Mouse (Mus musculus) hindbrain, embryonic 11.5 days (tissue): ENCODE data around the gene Med15. TPM values are rescaled to one million over a fixed set of nuclear protein-coding genes. Genes with fewer than 3 reads are reported as not detected.

Experiments used
- ATAC-seq: fragments of 200-750 bp; cut with Nextera tagmentation; 2 replicates; pipeline ENCODE4 v1.8.0; 2017; ENCODE audit warnings: mild to moderate bottlenecking, moderate TSS enrichment, moderate library complexity; ENCODE audit not compliant: low FRiP score
- DNase-seq: peaks from one replicate; pipeline ENCODE4 v3.0.0-alpha.2; 2015; ENCODE audit warnings: low spot score
- H3K27ac ChIP-seq: fragments of 300-500 bp; sonication (generic); 2 replicates; pipeline ENCODE4 v1.5.1; 2014; ENCODE audit warnings: mild to moderate bottlenecking, low read depth, low read length
- H3K27me3 ChIP-seq: fragments of 300-500 bp; sonication (generic); 2 replicates; pipeline ENCODE4 v1.6.1; 2014; ENCODE audit warnings: mild to moderate bottlenecking, low read length, moderate library complexity, mixed read lengths; ENCODE audit not compliant: control insufficient read depth, insufficient read depth
- H3K36me3 ChIP-seq: fragments of 300-500 bp; sonication (generic); 2 replicates; pipeline ENCODE4 v1.6.1; 2014; ENCODE audit warnings: mild to moderate bottlenecking, low read length, moderate library complexity, mixed read lengths; ENCODE audit not compliant: control insufficient read depth, insufficient read depth
- H3K4me1 ChIP-seq: fragments of 300-500 bp; sonication (generic); replicated peaks from 2 replicates; pipeline ENCODE4 v1.6.1; 2014; ENCODE audit warnings: low read length, mixed read lengths; ENCODE audit not compliant: control insufficient read depth, insufficient read depth
- H3K4me2 ChIP-seq: fragments of 300-500 bp; sonication (generic); replicated peaks from 2 replicates; pipeline ENCODE4 v1.6.1; 2014; ENCODE audit warnings: mild to moderate bottlenecking, low read depth, low read length
- H3K4me3 ChIP-seq: fragments of 300-500 bp; sonication (generic); 2 replicates; pipeline ENCODE4 v1.5.1; 2014; ENCODE audit warnings: low read depth, low read length
- H3K9ac ChIP-seq: fragments of 300-500 bp; sonication (generic); 2 replicates; pipeline ENCODE4 v1.6.1; 2014; ENCODE audit warnings: low read depth, low read length
- H3K9me3 ChIP-seq: fragments of 300-500 bp; sonication (generic); 2 replicates; pipeline ENCODE4 v1.6.1; 2016; ENCODE audit warnings: low read length; ENCODE audit not compliant: control insufficient read depth
- WGBS: fragments of 180-500 bp; shearing (Covaris S2); extraction: QIAGEN DNeasy Blood & Tissue Kit; methylation state at CpG from one replicate; pipeline ENCODE4 v1.1.7; 2014; 5-methylcytosine and 5-hydroxymethylcytosine counted together
- polyA plus RNA-seq: library from polyadenylated mRNA; unstranded; fragments of >200 nt; fragmentation: Nextera tagmentation; extraction: Ambion mirVana; gene quantifications from 2 replicates; pipeline ENCODE4 v1.2.1, GENCODE M21; 2014

Med15 gene
- 34.2 and 42.8 TPM in 2 replicates for polyA plus RNA-seq

DNA sequence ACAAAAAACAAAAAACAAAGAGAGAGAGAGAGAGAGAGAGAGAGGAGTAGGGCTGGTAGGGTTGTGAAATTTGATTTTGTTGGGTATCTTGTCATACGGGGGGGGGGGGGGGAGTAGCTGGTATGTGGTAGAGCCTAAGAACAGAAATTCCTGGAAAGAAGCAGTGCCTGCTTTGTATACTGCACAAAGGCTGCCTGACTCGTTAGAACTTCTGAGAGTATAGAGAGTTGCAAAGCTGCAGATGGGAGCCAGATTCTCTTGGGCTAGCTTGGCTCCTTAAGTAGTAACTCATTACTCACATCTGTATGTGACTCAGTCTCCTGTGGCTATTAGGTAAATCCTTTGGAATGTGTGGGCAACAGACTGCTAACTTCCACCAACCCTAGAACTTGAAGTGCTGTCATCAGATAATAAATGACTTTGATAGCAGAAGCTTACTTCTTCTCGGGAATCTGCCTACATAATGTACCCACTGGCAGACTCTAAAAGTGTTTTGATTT lies at the start of gene Med15:
Gene Med15, minus strand, starts transcription at position 51 of the 500 bp plus-strand sequence.
- no peaks in the 10 kb centered on the region for H3K4me1 ChIP-seq
- DNase-seq, result no peak
- H3K27ac ChIP-seq, result no peak within 1 kb of the TSS
- no peaks in the 10 kb centered on the region for H3K9me3 ChIP-seq
- no peaks in the 10 kb centered on the region for H3K36me3 ChIP-seq
- WGBS, result 52% methylated on average over 3 of the region's 3 CpGs
- no peak for ATAC-seq
- H3K9ac ChIP-seq, result no peak within 1 kb of the TSS
- H3K4me3 ChIP-seq, result no peak within 1 kb of the TSS
- H3K4me2 ChIP-seq, result no peak within 1 kb of the TSS
- H3K27me3 ChIP-seq, result no peaks in the 10 kb centered on the region

DNA sequence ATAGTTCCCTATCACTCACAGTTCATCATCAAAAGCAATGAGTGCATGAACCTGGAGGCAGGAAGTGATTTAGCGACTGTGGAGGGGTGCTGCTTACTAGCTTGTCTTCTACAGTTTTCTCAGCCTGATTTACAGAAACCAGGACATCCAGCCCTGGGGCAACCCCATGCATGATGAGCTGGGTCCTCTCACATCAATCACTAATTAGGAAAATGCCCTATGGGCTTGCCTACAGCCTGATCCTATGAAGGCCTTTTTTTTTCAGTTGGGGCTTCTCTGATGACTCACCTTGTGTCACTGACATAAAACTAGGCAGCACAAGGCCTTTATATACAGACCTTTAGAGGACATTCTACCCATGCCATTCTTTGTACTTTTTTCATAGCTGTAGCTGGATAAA lies 47.0 kb upstream of the Med15 start:
- 85% methylated on average over 1 of the region's 1 CpGs for WGBS

DNA sequence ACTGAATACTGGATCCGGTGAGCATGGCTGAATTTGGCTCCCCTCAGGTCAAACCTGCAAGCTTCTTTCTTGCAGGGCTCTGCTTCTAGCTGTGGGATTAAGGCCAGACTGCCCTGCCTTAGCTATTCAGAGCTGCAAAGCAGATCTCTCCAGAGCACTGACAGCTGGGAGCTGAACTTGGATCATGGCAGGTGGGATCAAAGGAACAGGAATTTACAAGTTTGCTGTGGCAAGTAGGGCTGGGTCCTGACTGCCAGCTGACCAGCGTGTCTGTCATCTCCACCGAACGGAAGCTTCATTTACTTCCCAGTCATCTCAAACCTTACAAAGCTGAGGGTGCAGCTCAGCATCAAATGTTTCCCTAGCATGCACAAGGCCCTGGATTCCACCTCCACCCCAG lies 45.5 kb upstream of the Med15 start:
- 78% methylated on average over 4 of the region's 4 CpGs for WGBS
- Histone ChIP-seq H3K4me2 (no peak overlapping the region), H3K9me3 (no peaks in the 10 kb centered on the region), H3K9ac (no peak overlapping the region), H3K4me1 (no peaks in the 10 kb centered on the region), H3K4me3 (no peak overlapping the region), H3K27me3 (no peaks in the 10 kb centered on the region), H3K27ac (no peak overlapping the region), H3K36me3 (no peaks in the 10 kb centered on the region)
- ATAC-seq (no peak), DNase-seq (no peak)

More for the DNA sequence above, 47.0 kb upstream of the Med15 start:
- H3K4me1 ChIP-seq, result no peaks in the 10 kb centered on the region
- H3K36me3 ChIP-seq, result no peaks in the 10 kb centered on the region
- H3K27ac ChIP-seq, result no peak overlapping the region
- no peak overlapping the region for H3K4me3 ChIP-seq
- DNase-seq (no peak), ATAC-seq (no peak)
- H3K4me2 ChIP-seq, result no peak overlapping the region
- no peaks in the 10 kb centered on the region for H3K9me3 ChIP-seq
- H3K9ac ChIP-seq, result no peak overlapping the region
- no peaks in the 10 kb centered on the region for H3K27me3 ChIP-seq

DNA sequence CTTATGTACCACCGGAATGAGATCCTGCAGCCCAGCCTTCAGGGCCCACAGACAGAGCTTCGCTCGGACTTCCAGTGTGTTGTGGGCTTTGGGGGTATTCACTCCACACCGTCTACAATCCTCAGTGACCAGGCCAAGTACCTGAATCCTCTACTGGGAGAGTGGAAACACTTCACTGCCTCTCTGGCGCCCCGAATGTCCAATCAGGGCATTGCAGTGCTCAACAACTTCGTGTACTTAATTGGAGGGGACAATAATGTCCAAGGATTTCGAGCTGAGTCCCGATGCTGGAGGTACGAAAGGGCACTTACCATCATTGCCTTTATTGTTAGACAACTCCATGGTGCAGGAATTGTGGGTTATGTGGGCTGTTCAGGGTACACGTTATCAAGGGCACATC lies 44.1 kb upstream of the Med15 start:
- no peaks in the 10 kb centered on the region for H3K36me3 ChIP-seq
- H3K27ac ChIP-seq, result no peak overlapping the region
- H3K4me3 ChIP-seq, result no peak overlapping the region
- no peak overlapping the region for H3K9ac ChIP-seq
- H3K4me1 ChIP-seq, result no peaks in the 10 kb centered on the region
- DNase-seq (peak; percentile 56), ATAC-seq (no peak)
- H3K27me3 ChIP-seq, result no peaks in the 10 kb centered on the region
- 72% methylated on average over 11 of the region's 11 CpGs for WGBS
- H3K4me2 ChIP-seq, result no peak overlapping the region
- H3K9me3 ChIP-seq, result no peaks in the 10 kb centered on the region

DNA sequence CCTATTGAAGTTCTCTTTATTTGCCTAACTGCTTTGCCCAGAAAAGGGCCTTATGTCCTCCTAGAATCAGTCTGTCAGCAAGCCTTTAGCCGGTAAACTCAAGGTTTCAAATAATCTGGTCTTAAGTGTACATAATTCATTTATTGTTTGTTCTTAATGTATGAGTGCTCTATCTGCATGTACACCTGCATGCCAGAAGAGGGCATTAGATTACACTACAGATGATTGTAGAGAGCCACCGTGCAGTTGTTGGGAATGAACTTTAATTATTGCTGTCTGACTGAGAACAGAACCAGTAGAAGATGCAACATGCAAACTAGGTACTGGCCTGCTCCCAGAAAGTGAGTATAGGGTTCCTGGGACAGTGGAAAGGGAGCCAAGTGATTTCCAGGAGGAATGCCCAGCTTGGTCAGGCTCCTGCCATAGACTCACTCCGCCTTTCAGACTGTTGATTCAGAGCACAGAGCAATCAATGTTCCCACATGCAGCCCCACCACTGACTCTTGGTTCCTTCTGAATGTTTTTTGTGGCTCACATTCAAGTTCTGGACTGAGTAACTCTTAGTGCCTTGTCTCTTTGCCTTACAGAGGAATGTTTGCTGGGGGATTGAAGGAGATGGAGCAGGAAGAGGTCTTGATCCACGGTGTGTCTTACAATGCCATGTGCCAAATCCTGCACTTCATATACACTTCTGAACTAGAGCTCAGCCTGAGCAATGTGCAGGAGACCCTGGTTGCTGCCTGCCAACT lies 38.6 kb upstream of the Med15 start:
- Histone ChIP-seq H3K4me2 (no peak overlapping the region), H3K4me1 (no peaks in the 10 kb centered on the region), H3K4me3 (no peak overlapping the region), H3K9ac (no peak overlapping the region), H3K27ac (no peak overlapping the region), H3K9me3 (no peaks in the 10 kb centered on the region), H3K36me3 (no peaks in the 10 kb centered on the region), H3K27me3 (no peaks in the 10 kb centered on the region)
- 86% methylated on average over 4 of the region's 4 CpGs for WGBS
- ATAC-seq, result no peak
- no peak for DNase-seq

DNA sequence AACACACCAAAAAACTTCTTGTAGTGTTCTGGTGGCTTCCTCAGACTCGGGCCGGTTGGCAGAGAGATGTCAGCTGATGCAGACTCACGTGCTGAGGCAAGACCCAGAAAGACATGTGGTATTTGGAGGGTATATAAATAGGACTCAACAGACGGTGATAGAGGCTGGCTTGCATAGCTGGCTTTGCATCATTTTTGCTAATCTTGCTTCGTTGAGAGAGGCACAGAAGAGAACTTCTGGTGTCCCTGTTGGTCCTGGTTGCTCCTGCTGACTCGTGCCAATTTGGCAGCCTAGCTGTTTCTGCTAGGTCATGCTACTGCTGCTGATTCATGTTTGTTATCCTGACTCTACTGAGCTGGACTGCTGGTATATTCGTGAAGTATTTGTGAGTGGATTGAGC lies 36.1 kb upstream of the Med15 start:
- Histone ChIP-seq H3K4me2 (no peak overlapping the region), H3K9me3 (no peaks in the 10 kb centered on the region), H3K27me3 (no peaks in the 10 kb centered on the region), H3K36me3 (no peaks in the 10 kb centered on the region), H3K4me1 (no peaks in the 10 kb centered on the region), H3K4me3 (no peak overlapping the region), H3K27ac (no peak overlapping the region), H3K9ac (no peak overlapping the region)
- 88% methylated on average over 7 of the region's 7 CpGs for WGBS
- DNase-seq, result no peak
- no peak for ATAC-seq

DNA sequence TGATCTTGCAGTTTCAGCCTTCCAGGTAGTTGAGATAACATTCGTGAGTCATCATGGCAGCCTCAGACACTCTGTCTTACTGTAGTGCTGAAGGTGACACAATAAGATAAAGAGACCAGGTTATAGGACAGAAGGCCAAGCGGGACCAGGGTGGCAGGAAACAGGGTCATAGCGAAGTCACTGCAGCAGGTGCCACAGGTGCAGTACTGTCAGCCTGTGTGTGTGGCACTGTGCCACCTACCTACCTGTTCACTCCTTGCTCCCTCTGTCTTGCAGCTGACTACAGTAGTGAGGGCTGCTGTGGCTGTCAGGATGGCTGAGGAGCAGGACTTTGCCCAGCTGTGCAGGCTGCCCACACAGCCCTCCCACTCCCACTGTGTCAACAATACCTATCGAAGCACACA lies 31.4 kb upstream of the Med15 start:
- no peaks in the 10 kb centered on the region for H3K9me3 ChIP-seq
- H3K36me3 ChIP-seq, result no peaks in the 10 kb centered on the region
- H3K4me3 ChIP-seq, result no peak overlapping the region
- H3K4me2 ChIP-seq, result no peak overlapping the region
- peaks cover 2% of the 10 kb centered on the region; the same call in 1 of the 2 replicates for H3K4me1 ChIP-seq
- WGBS, result 94% methylated on average over 4 of the region's 4 CpGs
- no peak overlapping the region for H3K27ac ChIP-seq
- no peak for ATAC-seq
- H3K27me3 ChIP-seq, result no peaks in the 10 kb centered on the region
- DNase-seq, result no peak
- H3K9ac ChIP-seq, result no peak overlapping the region

DNA sequence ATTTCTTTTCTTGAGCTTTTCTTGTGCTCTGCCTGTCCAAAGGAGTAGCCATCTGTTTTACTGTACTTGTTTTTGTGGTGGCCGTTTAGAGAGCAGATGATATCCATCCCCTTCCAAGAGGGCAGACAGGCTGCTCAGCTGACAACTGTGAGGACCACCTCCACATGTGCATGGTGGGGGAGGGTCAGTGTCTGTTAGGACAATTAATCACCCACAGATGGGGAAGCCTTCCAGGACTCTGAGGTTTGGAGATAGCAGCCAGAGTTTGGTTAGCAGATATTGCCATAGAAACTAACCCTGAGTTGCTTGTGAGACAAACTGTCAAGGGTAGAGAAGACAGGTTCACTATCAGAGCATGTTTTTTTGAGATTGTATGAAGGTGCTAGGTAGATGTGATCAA lies 28.4 kb upstream of the Med15 start:
- H3K36me3 ChIP-seq, result no peaks in the 10 kb centered on the region
- no peak overlapping the region for H3K9ac ChIP-seq
- no peak overlapping the region for H3K4me3 ChIP-seq
- H3K27me3 ChIP-seq, result no peaks in the 10 kb centered on the region
- H3K4me2 ChIP-seq, result no peak overlapping the region
- no peaks in the 10 kb centered on the region for H3K9me3 ChIP-seq
- ATAC-seq (no peak), DNase-seq (peak; percentile 25)
- 56% methylated on average over 1 of the region's 1 CpGs for WGBS
- H3K4me1 ChIP-seq, result peaks cover 2% of the 10 kb centered on the region; the same call in 1 of the 2 replicates
- no peak overlapping the region for H3K27ac ChIP-seq

DNA sequence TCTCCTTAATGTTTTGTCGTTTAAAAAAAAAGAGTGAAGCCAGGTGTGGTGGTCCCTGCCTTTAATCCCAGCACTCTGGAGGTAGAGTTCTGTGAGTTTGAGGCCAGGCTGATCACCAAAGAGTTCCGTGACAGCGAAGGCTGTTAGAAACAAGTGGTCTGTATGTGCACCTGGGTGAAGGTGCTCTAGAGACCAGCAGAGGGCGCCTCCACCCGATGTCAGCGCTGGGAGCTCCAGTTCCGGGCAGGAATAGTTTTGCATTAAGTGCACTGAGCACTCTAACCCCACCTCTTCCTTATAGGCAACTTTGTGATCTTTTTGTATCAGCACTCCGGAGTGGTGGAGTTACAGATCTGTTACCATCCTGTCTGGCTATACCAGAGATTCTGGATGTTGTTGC lies 28.0 kb upstream of the Med15 start:
- DNase-seq, result peak; percentile 65
- Histone ChIP-seq H3K27ac (no peak overlapping the region), H3K4me3 (no peak overlapping the region), H3K9ac (no peak overlapping the region), H3K4me2 (peak overlapping the region; percentile 97; the same call in 1 of the 2 replicates), H3K9me3 (no peaks in the 10 kb centered on the region), H3K4me1 (peaks cover 2% of the 10 kb centered on the region; the same call in 1 of the 2 replicates), H3K27me3 (no peaks in the 10 kb centered on the region), H3K36me3 (no peaks in the 10 kb centered on the region)
- no peak for ATAC-seq
- WGBS, result 37% methylated on average over 8 of the region's 8 CpGs
